Mouse (Mus musculus) lung, adult 2 months (tissue): ENCODE results near the gene Mrln.

Source experiments
- CTCF ChIP-seq: fragments of 200-500 bp; IDR thresholded peaks from 2 replicates; pipeline ENCODE4 v1.5.1; 2011; ENCODE audit warnings: mild to moderate bottlenecking, low read length, control low read depth; ENCODE audit not compliant: insufficient read depth
- POLR2A ChIP-seq: fragments of 200-500 bp; IDR thresholded peaks from 2 replicates; pipeline ENCODE4 v1.6.1; 2011; ENCODE audit warnings: low read depth, mild to moderate bottlenecking, control low read depth, low read length, borderline replicate concordance; ENCODE audit errors: extremely low read depth

DNA sequence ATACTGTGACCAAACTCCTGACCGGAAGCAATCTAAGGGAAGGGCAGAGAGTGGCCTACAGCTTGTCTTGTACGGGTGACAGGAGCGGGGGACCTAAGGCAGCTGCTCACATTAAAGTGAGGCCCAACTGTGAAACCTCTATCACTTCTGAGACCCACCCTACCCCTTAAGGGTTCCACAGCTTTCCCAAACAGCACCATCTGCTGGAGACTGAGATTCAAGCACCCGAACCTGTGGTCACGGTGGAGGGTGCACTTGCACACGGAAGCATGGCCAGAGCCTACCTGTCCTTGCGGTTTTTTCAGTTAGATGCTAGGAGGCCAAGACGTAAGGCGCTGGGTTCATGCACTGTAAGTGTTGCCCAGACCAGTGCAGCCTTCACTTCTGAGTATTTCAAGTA, 18.3 kb upstream of the Mrln start:
- peak; percentile 74 for TF ChIP-seq CTCF
- TF ChIP-seq POLR2A = no peak
